Mouse (Mus musculus) liver, postnatal 0 days (tissue): ENCODE measurements around the gene Zfp91. TPM values are rescaled to one million over a fixed set of nuclear protein-coding genes. Genes with fewer than 3 reads are reported as not detected.

Source experiments
- ATAC-seq: fragments of 200-750 bp; cut with Nextera tagmentation; 2 replicates; pipeline ENCODE4 v1.8.0; 2017; ENCODE audit warnings: mild to moderate bottlenecking, moderate library complexity
- DNase-seq: peaks from one replicate; pipeline ENCODE4 v3.0.0-alpha.2; 2016
- H3K27ac ChIP-seq: fragments of 300-500 bp; sonication (generic); 2 replicates; pipeline ENCODE4 v1.5.1; 2014; ENCODE audit warnings: antibody characterized with exemption, moderate library complexity, mild to moderate bottlenecking, low read depth
- H3K27me3 ChIP-seq: fragments of 300-500 bp; sonication (generic); 2 replicates; pipeline ENCODE4 v1.6.1; 2014; ENCODE audit warnings: low read length, control low read depth, mixed read lengths; ENCODE audit not compliant: insufficient read depth
- H3K36me3 ChIP-seq: fragments of 300-500 bp; sonication (generic); replicated peaks from 2 replicates; pipeline ENCODE4 v1.6.1; 2014; ENCODE audit warnings: mild to moderate bottlenecking, control low read depth, low read length, moderate library complexity, mixed read lengths; ENCODE audit not compliant: insufficient read depth
- H3K4me1 ChIP-seq: fragments of 300-500 bp; sonication (generic); 2 replicates; pipeline ENCODE4 v1.6.1; 2014; ENCODE audit warnings: antibody characterized with exemption, mild to moderate bottlenecking, control low read depth; ENCODE audit not compliant: insufficient read depth
- H3K4me2 ChIP-seq: fragments of 300-500 bp; sonication (generic); 2 replicates; pipeline ENCODE4 v1.6.1; 2014; ENCODE audit warnings: low read depth, mild to moderate bottlenecking, low read length, moderate library complexity, mixed read lengths
- H3K4me3 ChIP-seq: fragments of 300-500 bp; sonication (generic); 2 replicates; pipeline ENCODE4 v1.5.1; 2014; ENCODE audit warnings: low read depth, low read length
- H3K9ac ChIP-seq: fragments of 300-500 bp; sonication (generic); replicated peaks from 2 replicates; pipeline ENCODE4 v1.6.1; 2014; ENCODE audit warnings: mild to moderate bottlenecking, moderate library complexity
- H3K9me3 ChIP-seq: fragments of 300-500 bp; sonication (generic); 2 replicates; pipeline ENCODE4 v1.6.1; 2016; ENCODE audit warnings: mild to moderate bottlenecking, control low read depth, low read length, mixed read lengths
- CTCF ChIP-seq: sonication (generic); IDR thresholded peaks from 2 replicates; pipeline ENCODE4 v1.5.1; 2016; ENCODE audit warnings: antibody characterized with exemption, low read depth
- EP300 ChIP-seq: IDR thresholded peaks from 2 replicates; pipeline ENCODE4 v1.6.1; 2016; ENCODE audit warnings: antibody characterized with exemption, low read depth, mild to moderate bottlenecking
- WGBS: fragments of 180-500 bp; shearing (Covaris S2); extraction: QIAGEN DNeasy Blood & Tissue Kit; methylation state at CpG from one replicate; pipeline ENCODE4 v1.1.7; 2014; ENCODE audit not compliant: insufficient replicate concordance; 5-methylcytosine and 5-hydroxymethylcytosine counted together
- polyA plus RNA-seq: library from polyadenylated mRNA; unstranded; fragments of >200 nt; fragmentation: Nextera tagmentation; extraction: Ambion mirVana; gene quantifications from 2 replicates; pipeline ENCODE4 v1.2.1, GENCODE M21; 2015

Gene Zfp91
- polyA plus RNA-seq, 1 experiment from 2014 or later = 7.0 TPM

DNA sequence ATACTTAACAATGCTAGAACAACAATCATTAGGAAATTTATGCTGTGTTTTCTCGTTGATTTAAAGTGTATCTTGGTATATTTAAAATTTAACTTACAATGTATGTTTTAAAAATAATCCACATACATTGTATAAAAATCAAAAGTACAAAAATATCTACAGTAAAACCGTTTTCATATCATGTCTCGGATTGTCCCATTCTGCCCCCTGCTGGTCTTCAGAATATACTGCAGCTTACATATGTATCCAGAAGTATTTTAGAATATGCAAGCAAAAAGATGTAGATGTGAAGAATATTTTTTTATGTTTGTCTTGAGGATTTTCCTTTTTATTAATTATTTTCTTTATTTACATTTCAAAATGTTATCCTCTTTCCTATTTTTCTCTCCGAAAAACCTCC is 24.5 kb upstream of the Zfp91 start:
- Histone ChIP-seq H3K9me3 (no peaks in the 10 kb centered on the region), H3K4me1 (no peaks in the 10 kb centered on the region), H3K9ac (no peak overlapping the region), H3K27ac (no peak overlapping the region), H3K4me3 (no peak overlapping the region), H3K36me3 (no peaks in the 10 kb centered on the region), H3K4me2 (no peak overlapping the region), H3K27me3 (no peaks in the 10 kb centered on the region)
- 26% methylated on average over 4 of the region's 4 CpGs for WGBS
- DNase-seq (peak; percentile 22), ATAC-seq (no peak)
- peak; percentile 25; the same call in 1 of the 2 replicates for TF ChIP-seq EP300
- TF ChIP-seq CTCF = peak; percentile 79

- H3K4me1 ChIP-seq = no peaks in the 10 kb centered on the region
- no peak overlapping the region for H3K4me2 ChIP-seq
- H3K9me3 ChIP-seq = no peaks in the 10 kb centered on the region
- H3K27ac ChIP-seq = no peak overlapping the region
- ATAC-seq (no peak), DNase-seq (no peak)
- H3K36me3 ChIP-seq = no peaks in the 10 kb centered on the region
- no peak overlapping the region for H3K4me3 ChIP-seq
- H3K9ac ChIP-seq = no peak overlapping the region
- TF ChIP-seq EP300 (no peak), CTCF (no peak)
- no peaks in the 10 kb centered on the region for H3K27me3 ChIP-seq
- WGBS = 73% methylated on average over 1 of the region's 1 CpGs
These were observed 22.6 kb upstream of the Zfp91 start for GRCm38 (mm10) chr19:12818507-12818906.

DNA sequence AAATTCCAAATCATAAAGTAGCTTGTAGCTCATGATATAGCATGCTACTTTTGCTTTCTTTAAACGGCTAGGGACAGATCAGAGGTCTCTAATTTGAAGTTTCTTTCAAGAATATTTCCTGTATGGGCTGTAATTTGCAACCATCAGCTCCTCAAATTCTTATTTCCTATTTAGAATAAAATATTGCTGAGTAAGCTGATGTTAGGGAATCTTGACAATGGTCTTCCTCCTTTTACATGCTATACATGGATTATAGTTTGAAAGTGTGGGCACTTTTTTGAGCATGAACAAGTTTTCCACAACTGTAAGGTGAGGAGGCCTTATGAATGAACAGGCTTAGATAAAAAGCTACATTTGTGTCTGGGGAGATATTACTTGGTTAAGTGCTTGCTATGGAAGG is 18.0 kb upstream of the Zfp91 start:
- no peak overlapping the region for H3K4me2 ChIP-seq
- H3K4me1 ChIP-seq = no peaks in the 10 kb centered on the region
- no peak overlapping the region for H3K27ac ChIP-seq
- H3K27me3 ChIP-seq = no peaks in the 10 kb centered on the region
- TF ChIP-seq EP300 = no peak
- TF ChIP-seq CTCF = no peak
- DNase-seq (no peak), ATAC-seq (no peak)
- 70% methylated on average over 1 of the region's 1 CpGs for WGBS
- H3K9me3 ChIP-seq = no peaks in the 10 kb centered on the region
- H3K36me3 ChIP-seq = no peaks in the 10 kb centered on the region
- H3K4me3 ChIP-seq = no peak overlapping the region
- no peak overlapping the region for H3K9ac ChIP-seq

GRCm38 (mm10) chr19:12812644-12813364 is 16.9 kb upstream of the Zfp91 start:
- no peaks in the 10 kb centered on the region for H3K27me3 ChIP-seq
- H3K9me3 ChIP-seq = no peaks in the 10 kb centered on the region
- H3K9ac ChIP-seq = no peak overlapping the region
- H3K27ac ChIP-seq = no peak overlapping the region
- WGBS = 46% methylated on average over 1 of the region's 1 CpGs
- H3K36me3 ChIP-seq = no peaks in the 10 kb centered on the region
- no peak overlapping the region for H3K4me3 ChIP-seq
- no peak for DNase-seq
- no peak overlapping the region for H3K4me2 ChIP-seq
- TF ChIP-seq EP300 = no peak
- no peak for ATAC-seq
- no peaks in the 10 kb centered on the region for H3K4me1 ChIP-seq

GRCm38 (mm10) chr19:12806214-12806613 is 10.3 kb upstream of the Zfp91 start:
- H3K4me1 ChIP-seq = no peaks in the 10 kb centered on the region
- DNase-seq (no peak), ATAC-seq (peak; percentile 51; the same call in 1 of the 2 replicates)
- no peak overlapping the region for H3K4me3 ChIP-seq
- peak overlapping the region; percentile 51 for H3K27ac ChIP-seq
- 48% methylated on average over 2 of the region's 2 CpGs for WGBS
- no peaks in the 10 kb centered on the region for H3K36me3 ChIP-seq
- no peak for TF ChIP-seq EP300
- TF ChIP-seq CTCF = no peak
- H3K27me3 ChIP-seq = no peaks in the 10 kb centered on the region
- no peak overlapping the region for H3K4me2 ChIP-seq
- no peak overlapping the region for H3K9ac ChIP-seq
- H3K9me3 ChIP-seq = no peaks in the 10 kb centered on the region

GRCm38 (mm10) chr19:12805730-12806129 is 9.8 kb upstream of the Zfp91 start:
- WGBS = 75% methylated on average over 3 of the region's 3 CpGs

More at GRCm38 (mm10) chr19:12805730-12806129, 9.8 kb upstream of the Zfp91 start:
- Histone ChIP-seq H3K4me2 (no peak overlapping the region), H3K36me3 (no peaks in the 10 kb centered on the region), H3K4me3 (no peak overlapping the region), H3K9ac (no peak overlapping the region), H3K4me1 (no peaks in the 10 kb centered on the region), H3K27ac (peak overlapping the region; percentile 51), H3K27me3 (no peaks in the 10 kb centered on the region), H3K9me3 (no peaks in the 10 kb centered on the region)
- TF ChIP-seq EP300 (no peak), CTCF (no peak)
- DNase-seq (peak; percentile 20), ATAC-seq (peak; percentile 84)
